Mouse (Mus musculus): Measurements from ENCODE around the gene Ttc19.
"Not testable (repeated sequence)": the region's sequence is repeated elsewhere in the genome, so short reads cannot be mapped to it uniquely, and the experiment has no call there.

The Ttc19 gene

DNA sequence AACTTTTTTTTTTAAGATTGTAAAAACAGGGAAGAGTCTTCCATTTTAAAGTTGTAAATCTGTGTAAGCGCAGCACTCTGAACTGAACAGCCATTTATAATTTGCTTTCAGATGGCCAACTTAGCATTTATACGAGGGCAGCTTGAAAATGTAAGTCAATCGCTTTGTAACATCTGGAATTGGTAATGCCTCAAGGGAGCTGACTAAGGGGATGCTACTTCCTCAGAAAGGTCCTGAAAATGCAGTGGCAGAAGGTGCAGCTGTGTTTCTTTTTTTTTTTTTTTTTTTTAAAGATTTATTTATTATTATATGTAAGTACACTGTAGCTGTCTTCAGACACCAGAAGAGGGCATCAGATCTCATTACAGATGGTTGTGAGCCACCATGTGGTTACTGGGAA, 2.7 kb downstream of the Ttc19 start:
- not testable (repeated sequence) for DNase-seq (ENCODE audit: low spot score)

DNA sequence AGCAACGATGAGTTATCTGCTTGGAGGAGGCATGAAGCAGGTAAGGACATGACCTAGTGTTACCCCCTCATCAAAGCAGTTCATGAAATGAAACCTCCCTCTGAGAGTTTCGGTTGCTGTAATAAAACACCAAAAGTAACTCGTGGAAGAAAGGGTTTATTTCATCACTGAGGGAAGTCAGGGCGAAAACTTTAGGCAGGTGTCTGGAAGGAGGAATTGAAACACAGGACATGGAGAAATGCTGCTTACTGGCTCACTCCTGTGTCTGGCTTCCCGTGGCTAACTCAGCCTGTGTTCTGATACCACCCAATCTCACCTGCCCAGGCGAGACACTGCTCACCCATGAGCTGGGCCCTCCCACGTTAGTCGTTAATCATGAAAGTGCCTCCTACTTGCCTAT, 3.7 kb downstream of the Ttc19 start:
- no peak for DNase-seq (ENCODE audit: low spot score)

DNA sequence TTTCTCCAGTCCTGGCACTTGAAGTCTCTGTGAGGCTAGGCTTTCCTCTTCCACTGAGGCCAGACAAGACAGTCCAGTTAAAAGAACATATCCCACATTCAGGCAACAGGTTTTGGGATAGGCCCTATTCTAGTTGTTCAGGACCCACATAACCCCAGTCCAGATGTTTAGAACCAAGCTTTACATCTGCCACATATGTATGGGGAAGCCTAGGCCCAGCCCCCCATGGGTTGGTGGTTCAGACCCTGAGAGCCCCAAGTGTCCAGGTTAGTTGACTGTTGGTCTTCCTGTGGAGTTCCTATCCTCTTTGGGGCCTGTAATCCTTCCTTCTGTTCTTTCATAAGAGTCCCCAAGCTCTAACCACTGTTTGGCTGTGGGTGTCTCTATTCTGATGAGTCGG, 6.4 kb downstream of the Ttc19 start:
- DNase-seq (ENCODE audit: low spot score), result no peak

DNA sequence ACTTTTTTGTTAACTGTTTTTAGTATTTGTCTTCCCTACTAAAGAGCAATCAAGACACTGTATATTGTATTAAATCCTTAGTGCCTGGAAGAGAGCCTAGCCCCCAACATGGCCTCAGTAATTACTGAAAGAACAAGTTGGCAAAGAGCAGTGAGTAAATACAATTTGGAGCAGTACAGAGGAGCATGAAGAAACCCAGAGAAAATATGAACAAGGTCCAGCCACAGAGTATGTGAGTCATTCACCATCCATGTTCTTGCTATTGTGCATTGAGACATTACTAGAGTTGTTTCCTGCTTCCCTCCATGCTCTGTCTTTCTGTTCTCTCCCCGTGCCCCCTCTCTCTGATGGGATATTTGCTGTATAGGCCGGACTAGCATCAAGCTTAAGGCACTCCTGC, 12.8 kb downstream of the Ttc19 start:
- no peak for DNase-seq (ENCODE audit: low spot score)

DNA sequence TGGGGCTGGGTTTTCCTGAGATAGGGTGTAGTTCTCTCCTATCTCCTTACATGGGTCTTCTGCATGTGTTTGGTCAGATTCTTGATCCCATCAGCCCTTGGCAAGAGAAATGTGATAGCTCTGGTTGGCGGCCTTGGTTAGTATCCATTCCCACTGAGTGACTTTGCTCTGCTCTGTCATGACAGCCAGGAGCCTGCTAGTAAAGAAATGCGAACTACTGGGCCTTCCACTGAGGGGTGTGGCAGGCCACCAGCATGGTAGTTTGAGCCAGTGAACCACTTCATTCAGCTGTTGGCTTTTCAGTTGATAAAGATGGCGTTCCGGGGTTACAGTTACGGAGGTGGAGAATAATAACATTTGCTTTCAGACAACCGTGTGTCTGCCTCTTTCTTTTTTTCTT, 17.6 kb downstream of the Ttc19 start:
- no peak for DNase-seq (ENCODE audit: low spot score)

DNA sequence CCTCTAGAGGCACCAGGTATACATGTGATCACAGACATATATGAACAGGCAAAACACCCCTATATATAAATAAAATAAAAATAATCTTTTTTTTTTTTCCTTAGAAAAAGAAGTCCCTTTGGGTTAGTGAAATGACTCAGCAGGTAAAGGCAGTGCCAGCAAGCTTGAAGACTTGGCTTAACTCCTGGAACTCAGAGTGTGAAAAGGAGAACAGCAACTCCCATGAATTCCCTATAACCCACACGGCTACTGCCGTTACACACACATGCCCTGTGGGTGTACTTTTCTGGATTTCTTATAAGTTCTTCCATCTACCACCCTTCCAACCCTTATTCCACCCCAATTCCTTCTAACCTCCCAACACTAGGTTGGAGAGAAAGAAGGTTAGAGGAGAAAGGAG, 24.6 kb downstream of the Ttc19 start:
- no peak for DNase-seq (ENCODE audit: low spot score)

DNA sequence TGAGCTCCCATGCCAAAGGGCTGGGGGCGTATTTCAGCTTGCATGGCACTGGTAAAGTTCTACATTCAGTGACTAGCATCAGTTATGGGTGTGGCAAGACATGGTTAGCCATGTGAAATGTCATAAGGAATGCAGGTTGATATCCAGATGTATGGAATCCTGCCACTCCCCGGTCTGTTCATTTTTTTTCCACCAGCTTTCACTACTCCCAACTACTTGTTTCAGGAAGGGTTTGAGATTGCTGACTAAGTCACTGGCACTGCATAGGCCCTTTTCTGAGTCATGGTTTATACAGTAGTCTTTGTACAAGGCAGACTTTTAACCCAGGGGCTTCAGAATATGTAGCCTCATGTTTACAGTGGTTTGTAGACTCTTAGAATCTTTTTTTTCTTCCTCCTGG, 28.0 kb downstream of the Ttc19 start:
- no peak for DNase-seq (ENCODE audit: low spot score)

DNA sequence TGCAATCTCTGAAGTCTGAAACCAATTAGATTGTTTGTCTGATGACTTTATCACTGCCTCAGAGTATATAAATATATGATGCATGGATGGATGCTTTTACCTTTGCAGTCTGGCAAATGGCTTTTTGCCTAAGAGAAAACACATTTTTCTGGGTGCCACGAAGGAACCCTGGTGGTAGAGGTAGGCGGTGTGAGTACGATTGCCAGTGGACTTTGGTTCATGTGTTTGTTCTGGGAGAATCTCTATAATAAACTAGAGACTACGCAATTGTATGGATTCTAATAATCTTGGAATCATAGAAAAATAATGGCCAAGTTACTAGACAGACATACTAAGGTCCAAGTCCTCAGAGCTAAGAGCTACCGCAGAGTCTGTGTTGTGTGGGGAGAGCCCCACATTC, 33.7 kb downstream of the Ttc19 start:
- no peak for DNase-seq (ENCODE audit: low spot score)

- DNase-seq (ENCODE audit: low spot score), result no peak
Observed at GRCm38 (mm10) chr11:62317746-62318145, 36.5 kb downstream of the Ttc19 start.

DNA sequence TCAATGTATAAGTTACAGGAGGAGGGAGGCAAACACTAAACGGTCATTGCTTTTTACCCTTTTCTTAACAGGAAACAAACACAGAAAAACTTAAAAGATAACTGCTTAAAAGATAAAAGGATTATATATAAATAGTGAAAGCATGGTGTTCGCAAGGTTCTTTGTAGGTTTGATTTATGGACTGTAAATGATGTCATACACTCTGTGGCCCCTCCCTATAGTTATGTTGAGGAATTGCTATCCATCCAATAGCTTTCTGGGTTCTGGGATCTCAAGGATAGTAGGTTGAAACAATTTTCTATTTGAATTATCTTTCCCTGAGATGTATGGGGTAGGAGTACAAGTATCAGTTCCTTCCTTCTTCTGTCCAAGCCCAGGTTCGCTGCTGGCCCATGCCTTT, 38.8 kb downstream of the Ttc19 start:
- DNase-seq (ENCODE audit: low spot score), result no peak

GRCm38 (mm10) chr11:62323659-62324058, 42.4 kb downstream of the Ttc19 start:
- no peak for DNase-seq (ENCODE audit: low spot score)

DNA sequence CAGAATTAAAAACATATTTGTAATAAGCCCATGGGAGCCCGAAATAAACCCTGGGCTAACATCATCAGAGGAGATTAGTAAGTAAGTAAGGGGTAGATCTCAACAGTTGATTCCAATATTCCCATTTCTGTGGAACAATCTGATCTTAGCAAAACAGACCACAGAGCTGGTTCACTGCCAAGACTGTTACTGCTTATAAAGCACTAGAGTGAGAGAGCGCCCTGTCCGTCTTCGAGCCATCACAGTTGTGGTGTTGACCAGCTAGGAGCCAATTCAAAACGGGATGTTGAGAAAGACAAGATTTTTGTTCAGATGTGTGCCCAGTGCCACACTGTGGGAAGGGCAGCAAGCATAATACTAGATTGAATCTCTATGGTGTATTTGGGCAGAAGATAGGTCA, 49.9 kb downstream of the Ttc19 start:
- DNase-seq (ENCODE audit: low spot score), result no peak

- DNase-seq (ENCODE audit: low spot score), result no peak
Observed at GRCm38 (mm10) chr11:62332228-62332627, 51.0 kb downstream of the Ttc19 start.

- no peak for DNase-seq (ENCODE audit: low spot score)
Observed at GRCm38 (mm10) chr11:62343002-62343401, 61.7 kb downstream of the Ttc19 start.

GRCm38 (mm10) chr11:62351948-62352347, 70.7 kb downstream of the Ttc19 start:
- DNase-seq (ENCODE audit: low spot score), result no peak

DNA sequence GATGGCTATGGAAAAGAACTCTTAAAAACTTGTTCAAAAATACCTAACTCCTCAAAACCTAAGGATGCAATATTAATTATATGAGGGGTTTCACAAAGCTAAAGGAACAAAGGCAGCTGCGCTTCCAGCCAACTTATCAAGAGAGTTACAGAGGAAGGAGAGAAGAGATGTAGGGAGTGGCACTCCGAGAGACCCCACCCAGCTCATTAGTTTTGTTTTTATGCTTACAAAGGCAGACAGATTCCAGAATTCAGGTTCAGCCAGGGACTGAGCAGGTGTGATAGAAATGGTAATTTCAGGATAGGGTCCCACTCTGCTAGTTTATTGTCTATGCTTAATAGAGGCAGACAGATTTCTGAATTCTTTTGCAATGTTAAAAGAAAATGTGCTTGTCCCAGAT, 73.9 kb downstream of the Ttc19 start:
- no peak for DNase-seq (ENCODE audit: low spot score)

- DNase-seq (ENCODE audit: low spot score), result no peak
Observed at GRCm38 (mm10) chr11:62366879-62367278, 85.6 kb downstream of the Ttc19 start.

GRCm38 (mm10) chr11:62369924-62370323, 88.7 kb downstream of the Ttc19 start:
- no peak for DNase-seq (ENCODE audit: low spot score)

GRCm38 (mm10) chr11:62371776-62372175, 90.5 kb downstream of the Ttc19 start:
- DNase-seq (ENCODE audit: low spot score), result no peak

- DNase-seq (ENCODE audit: low spot score), result not testable (repeated sequence)
Observed at GRCm38 (mm10) chr11:62377202-62377851, 96.1 kb downstream of the Ttc19 start.
